ENCODE assay signal across 15 mouse cellular contexts in genomic region chr3:101381691-101382090, GRCm38 (mm10). TPM values are rescaled to one million over a fixed set of nuclear protein-coding genes. Genes with fewer than 3 reads are reported as not detected.
DNase-seq lines count a peak whose midpoint lies in the region; ATAC-seq and TF ChIP-seq lines count a peak whose summit lies in the region.
"Had no signal": no experiment of that assay in that cellular context is flagged by ENCODE, and none has a peak within 500 bp of the region (broad histone marks: within the 10 kb centered on the region; RNA-seq: fewer than 3 reads in every experiment).

No protein-coding gene starts in this region.

- no peaks in the 10 kb centered on the region for H3K36me3 ChIP-seq in heart, embryonic 12.5 days
- no peaks in the 10 kb centered on the region for H3K36me3 ChIP-seq in stomach, embryonic 14.5 days (ENCODE audit: control insufficient read depth, insufficient read depth, low read length)
- no peaks in the 10 kb centered on the region for H3K36me3 ChIP-seq in stomach, postnatal 0 days (ENCODE audit: control insufficient read depth, insufficient read depth, low read length)
- peaks cover 10% of the 10 kb centered on the region; the same call in 1 of the 2 replicates for H3K36me3 ChIP-seq in limb, embryonic 12.5 days
- no peaks in the 10 kb centered on the region for H3K36me3 ChIP-seq in kidney, embryonic 15.5 days

- no peak for TF ChIP-seq CTCF in stomach, postnatal 0 days (IDR thresholded peaks at IDR 0.05; ENCODE audit: low read depth)

- H3K4me1 ChIP-seq in heart, embryonic 12.5 days (replicated peaks): peaks cover 71% of the 10 kb centered on the region
- H3K4me1 ChIP-seq in stomach, embryonic 14.5 days (ENCODE audit: control insufficient read depth, insufficient read depth, low read length): peaks cover 42% of the 10 kb centered on the region
- peaks cover 10% of the 10 kb centered on the region for H3K4me1 ChIP-seq in stomach, postnatal 0 days (replicated peaks; ENCODE audit: control insufficient read depth, insufficient read depth)
- H3K4me1 ChIP-seq in limb, embryonic 12.5 days (replicated peaks): peaks cover 84% of the 10 kb centered on the region
- peaks cover 55% of the 10 kb centered on the region for H3K4me1 ChIP-seq in kidney, embryonic 15.5 days

- intact Hi-C loops in heart, postnatal 25 days (cut with DNase I): no loop called here
- intact Hi-C loops in left cerebral cortex, postnatal 10 days (cut with DNase I): no loop called here

- ATAC-seq in heart, embryonic 12.5 days (ENCODE audit: insufficient number of reproducible peaks, low FRiP score): no peak
- no peak for ATAC-seq in stomach, embryonic 14.5 days (ENCODE audit: insufficient number of reproducible peaks, insufficient read depth, low FRiP score, low read depth)
- no peak for ATAC-seq in stomach, postnatal 0 days (ENCODE audit: low FRiP score, low TSS enrichment)
- ATAC-seq in limb, embryonic 12.5 days (ENCODE audit: insufficient number of reproducible peaks, insufficient read depth, low FRiP score, low TSS enrichment, low read depth): no peak
- no peak for ATAC-seq in kidney, embryonic 15.5 days (replicated peaks; ENCODE audit: low FRiP score)
- ATAC-seq: liver, embryonic 12.5 days had no signal

- H3K4me2 ChIP-seq in heart, embryonic 12.5 days: peak overlapping the region; percentile 94
- H3K4me2 ChIP-seq in stomach, embryonic 14.5 days (replicated peaks; ENCODE audit: low read depth, low read length): 0 out of 2 replicates have a peak overlapping the region, but pooled peaks have one; percentile 1
- H3K4me2 ChIP-seq in stomach, postnatal 0 days (replicated peaks; ENCODE audit: low read depth): no peak overlapping the region
- H3K4me2 ChIP-seq in limb, embryonic 12.5 days: peak overlapping the region; percentile 88
- H3K4me2 ChIP-seq in kidney, embryonic 15.5 days: no peak overlapping the region
- H3K4me2 ChIP-seq: liver, embryonic 12.5 days had no signal

- no peak overlapping the region for H3K9ac ChIP-seq in heart, embryonic 12.5 days
- H3K9ac ChIP-seq in stomach, embryonic 14.5 days (replicated peaks; ENCODE audit: low read depth, low read length): no peak overlapping the region
- no peak overlapping the region for H3K9ac ChIP-seq in stomach, postnatal 0 days (ENCODE audit: low read length)
- H3K9ac ChIP-seq in limb, embryonic 12.5 days (replicated peaks): peak overlapping the region; percentile 13; the same call in 1 of the 2 replicates
- no peak overlapping the region for H3K9ac ChIP-seq in kidney, embryonic 15.5 days
- H3K9ac ChIP-seq: liver, embryonic 12.5 days had no signal

- DNase-seq in heart, postnatal 25 days (ENCODE audit: low spot score): no peak
- DNase-seq in stomach, postnatal 0 days (ENCODE audit: low spot score): no peak
- DNase-seq in kidney, adult 9 months: no peak
- DNase-seq in left cerebral cortex, postnatal 10 days (ENCODE audit: extremely low spot score in 1 of 2, low spot score in 2 of 2): no peak
- DNase-seq: cerebellum, adult 11-12 months; gastrocnemius, postnatal 36 days; kidney, postnatal 36 days; lung, postnatal 10 days; thymus, postnatal 14 days had no signal

- H3K9me3 ChIP-seq in heart, embryonic 12.5 days (replicated peaks): no peaks in the 10 kb centered on the region
- no peaks in the 10 kb centered on the region for H3K9me3 ChIP-seq in stomach, embryonic 14.5 days (ENCODE audit: control insufficient read depth, low read depth, low read length)
- no peaks in the 10 kb centered on the region for H3K9me3 ChIP-seq in stomach, postnatal 0 days (ENCODE audit: control insufficient read depth, low read length)
- H3K9me3 ChIP-seq in limb, embryonic 12.5 days: no peaks in the 10 kb centered on the region
- H3K9me3 ChIP-seq in kidney, embryonic 15.5 days (replicated peaks): no peaks in the 10 kb centered on the region
- H3K9me3 ChIP-seq: liver, embryonic 12.5 days had no signal

- no peak for TF ChIP-seq EP300 in stomach, postnatal 0 days (optimal IDR thresholded peaks at IDR 0.05)

- H3K27ac ChIP-seq in heart, embryonic 12.5 days (ENCODE audit: poor library complexity, severe bottlenecking): no peak overlapping the region; the same call in 1 of the 2 replicates
- no peak overlapping the region for H3K27ac ChIP-seq in stomach, embryonic 14.5 days (ENCODE audit: low read length)
- H3K27ac ChIP-seq in stomach, postnatal 0 days (replicated peaks): no peak overlapping the region
- no peak overlapping the region for H3K27ac ChIP-seq in limb, embryonic 12.5 days
- no peak overlapping the region for H3K27ac ChIP-seq in kidney, embryonic 15.5 days
- H3K27ac ChIP-seq: liver, embryonic 12.5 days had no signal

- no peak overlapping the region for H3K4me3 ChIP-seq in heart, embryonic 12.5 days
- no peak overlapping the region for H3K4me3 ChIP-seq in stomach, embryonic 14.5 days (ENCODE audit: low read depth, low read length)
- H3K4me3 ChIP-seq in stomach, postnatal 0 days (ENCODE audit: low read depth, low read length): no peak overlapping the region
- H3K4me3 ChIP-seq in limb, embryonic 12.5 days (replicated peaks): peak overlapping the region; percentile 86
- no peak overlapping the region for H3K4me3 ChIP-seq in kidney, embryonic 15.5 days (replicated peaks)
- H3K4me3 ChIP-seq: liver, embryonic 12.5 days had no signal

- H3K27me3 ChIP-seq in heart, embryonic 12.5 days (replicated peaks): no peaks in the 10 kb centered on the region
- H3K27me3 ChIP-seq in stomach, embryonic 14.5 days (ENCODE audit: control insufficient read depth, insufficient read depth, low read length): no peaks in the 10 kb centered on the region
- no peaks in the 10 kb centered on the region for H3K27me3 ChIP-seq in stomach, postnatal 0 days (ENCODE audit: control insufficient read depth, insufficient read depth, low read length)
- H3K27me3 ChIP-seq in limb, embryonic 12.5 days: no peaks in the 10 kb centered on the region
- no peaks in the 10 kb centered on the region for H3K27me3 ChIP-seq in kidney, embryonic 15.5 days
- H3K27me3 ChIP-seq: liver, embryonic 12.5 days had no signal

- WGBS in heart, embryonic 12.5 days: 28% methylated on average over 5 of the region's 5 CpGs
- 36% methylated on average over 5 of the region's 5 CpGs for WGBS in stomach, embryonic 14.5 days
- WGBS in stomach, postnatal 0 days: 63% methylated on average over 5 of the region's 5 CpGs
- WGBS in limb, embryonic 12.5 days: 19% methylated on average over 5 of the region's 5 CpGs
- WGBS in kidney, embryonic 15.5 days: 63% methylated on average over 5 of the region's 5 CpGs

RNA-seq across cellular contexts. Expression of gene Igsf3, which starts 4.8 kb away (rescaled TPM):
- 46.6 and 46.8 TPM in 2 replicates for polyA plus RNA-seq in heart, embryonic 12.5 days (2016; fragmentation: Nextera tagmentation; extraction: Ambion mirVana)
- total RNA-seq in heart, postnatal 25 days (2021): 10 to 100 TPM; 11.6 to 12.5 TPM
- 30.0 and 30.7 TPM in 2 replicates for polyA plus RNA-seq in stomach, embryonic 14.5 days (2014; fragmentation: Nextera tagmentation; extraction: Ambion mirVana)
- polyA plus RNA-seq in stomach, postnatal 0 days (2015; fragmentation: Nextera tagmentation; extraction: Ambion mirVana): 12.4 and 13.6 TPM in 2 replicates
- 95.2 and 104 TPM in 2 replicates for polyA plus RNA-seq in limb, embryonic 12.5 days (2016; fragmentation: Nextera tagmentation; extraction: Ambion mirVana)
- polyA plus RNA-seq in kidney, embryonic 15.5 days (2015; fragmentation: Nextera tagmentation; extraction: Ambion mirVana): 24.3 and 25.4 TPM in 2 replicates
- total RNA-seq in left cerebral cortex, postnatal 10 days (2021): 10 to 100 TPM; 44.7 to 46.6 TPM
- total RNA-seq: MEL had no signal

Comparison
In these comparisons a context has a peak if more than half of its experiments do, and no peak if none do; other contexts are left out.
1. H3K4me2 ChIP-seq: peak in heart, embryonic 12.5 days (single experiment), stomach, embryonic 14.5 days (single experiment) and limb, embryonic 12.5 days (single experiment); none in stomach, postnatal 0 days (single experiment) and kidney, embryonic 15.5 days (single experiment).